Mouse (Mus musculus) 416B (cell line): ENCODE measurements around the gene Olfml2b.

Experiments
- DNase-seq: peaks from one replicate; pipeline ENCODE4 v3.0.0; 2011; ENCODE audit warnings: low read depth

Olfml2b gene

DNA sequence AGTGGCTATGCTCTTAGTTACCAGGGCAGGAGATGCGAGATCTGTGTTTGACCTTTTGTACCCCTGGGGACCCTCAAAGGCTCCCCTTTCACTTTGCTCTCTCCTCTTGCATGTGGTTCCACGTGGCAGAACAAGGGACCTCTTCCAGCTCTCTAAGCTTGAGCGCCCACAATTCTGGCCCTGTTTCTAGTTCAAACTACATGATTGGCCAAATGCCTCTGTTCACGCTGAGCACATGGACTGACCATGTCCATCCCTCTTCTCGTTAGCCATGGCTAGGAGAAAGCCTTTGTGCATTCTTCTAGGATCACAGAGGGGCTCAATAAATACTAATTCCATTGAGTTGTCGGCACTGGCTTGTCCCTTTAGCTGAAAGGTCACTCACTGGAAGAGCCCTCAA, 51.0 kb downstream of the Olfml2b start:
- DNase-seq, result no peak

DNA sequence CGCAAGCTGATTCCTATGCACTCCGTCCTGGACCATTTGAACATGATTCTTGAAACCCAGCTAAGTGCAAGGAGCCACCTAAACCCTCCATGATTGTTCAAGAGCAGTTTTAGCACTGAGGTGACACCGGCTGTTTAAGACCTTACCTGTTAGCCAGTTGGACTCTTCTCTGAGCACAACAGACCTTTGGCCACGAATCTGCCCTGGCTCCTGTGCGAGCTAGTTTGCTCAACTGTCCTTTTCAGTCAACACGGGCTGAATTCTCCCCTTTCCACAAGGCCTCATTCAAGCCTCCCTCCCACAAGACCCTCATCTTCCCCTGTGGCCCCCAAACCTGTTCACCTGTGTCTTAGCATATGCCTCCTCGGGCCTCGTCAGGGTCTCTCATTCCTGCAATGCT, 52.7 kb downstream of the Olfml2b start:
- DNase-seq, result no peak

DNA sequence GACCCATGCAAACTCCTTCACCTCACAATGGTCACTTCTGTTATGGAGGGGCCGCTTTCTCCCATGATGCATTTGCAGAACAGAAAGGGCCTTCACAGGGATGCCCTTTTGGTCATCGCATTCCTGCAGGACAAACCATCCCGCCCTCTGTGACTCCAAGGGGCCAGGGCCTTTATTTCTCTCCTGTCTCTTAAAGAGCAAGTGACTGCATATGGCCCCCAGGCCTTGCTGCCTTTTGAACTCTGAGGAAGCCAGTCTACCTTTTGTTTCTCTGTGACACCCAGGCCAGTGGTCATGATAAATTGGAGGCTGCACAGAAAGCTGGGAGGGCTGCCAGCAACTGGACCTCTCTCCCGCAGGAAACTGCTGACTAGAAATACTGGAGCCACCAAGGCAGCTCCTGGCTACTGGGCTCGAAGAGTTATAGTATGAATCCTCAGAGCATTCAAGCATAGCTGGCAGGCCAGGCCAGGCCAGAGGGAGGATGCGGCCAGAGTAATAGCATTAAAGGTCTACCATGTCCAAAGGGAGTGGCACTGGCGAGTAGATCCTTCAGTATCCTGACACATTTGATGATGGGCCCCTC, 53.5 kb downstream of the Olfml2b start:
- DNase-seq, result no peak

DNA sequence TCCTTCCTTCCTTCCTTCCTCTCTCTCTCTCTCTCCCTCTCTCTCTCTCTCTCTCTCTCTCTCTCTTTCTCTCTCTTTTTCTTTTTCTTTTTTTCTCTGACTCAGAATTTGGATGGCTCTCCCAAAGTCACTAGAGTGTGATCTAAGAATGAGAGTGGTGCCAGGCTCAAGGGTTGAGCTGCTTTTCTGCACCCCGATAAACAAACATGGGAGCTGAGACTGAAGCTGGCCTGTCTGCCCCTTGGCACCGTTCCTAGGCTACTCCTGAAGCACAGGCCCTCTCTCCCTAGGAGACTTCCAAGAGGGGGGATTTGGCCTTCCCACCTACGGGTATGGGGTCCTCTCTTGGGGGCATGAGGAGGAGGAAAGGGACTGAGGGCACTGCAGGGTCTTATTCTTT, 54.4 kb downstream of the Olfml2b start:
- no peak for DNase-seq

DNA sequence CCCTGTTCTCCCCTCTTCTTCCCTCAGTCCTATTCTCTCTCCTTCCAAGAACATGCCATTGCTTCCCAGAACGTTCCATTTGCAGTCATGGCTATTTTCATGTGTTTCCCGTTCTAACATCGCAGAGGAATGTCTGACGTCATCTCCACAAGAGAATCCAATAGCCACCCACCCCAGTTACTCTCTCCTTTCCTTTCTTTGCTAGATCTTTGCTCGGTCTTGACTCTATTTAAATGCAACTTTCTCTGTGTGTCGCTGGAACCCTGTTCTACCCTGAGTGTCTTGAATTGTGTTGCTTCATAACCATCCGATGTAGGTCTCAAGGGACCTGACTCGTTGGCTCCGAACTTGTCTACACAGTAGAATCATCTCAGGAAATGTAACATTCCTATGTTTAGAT, 55.2 kb downstream of the Olfml2b start:
- DNase-seq, result no peak

DNA sequence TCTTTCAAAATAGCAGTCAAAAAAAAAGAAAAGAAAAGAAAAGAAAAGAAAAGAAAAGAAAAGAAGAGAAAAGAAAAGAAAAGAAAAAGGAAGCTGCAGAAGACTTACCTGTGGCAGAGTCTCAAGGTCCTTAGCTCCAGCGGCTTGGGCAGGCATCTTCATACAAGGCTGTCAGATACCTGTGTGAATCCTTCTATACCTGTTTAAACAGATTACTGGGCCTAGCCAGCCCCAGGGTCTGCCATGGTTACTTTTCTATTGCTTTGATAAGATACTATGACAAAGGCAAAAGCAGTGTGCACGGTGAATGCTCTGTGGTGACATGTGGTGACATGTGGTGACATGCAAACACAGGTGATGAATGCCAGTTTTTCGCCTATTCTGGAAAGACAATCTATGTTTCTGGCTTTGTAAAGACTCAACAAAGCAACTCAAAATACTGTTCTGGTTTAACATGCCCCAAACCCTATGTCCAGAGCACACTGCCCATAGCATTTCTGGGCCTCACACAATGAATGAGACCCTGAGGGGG, 56.2 kb downstream of the Olfml2b start:
- DNase-seq, result no peak

DNA sequence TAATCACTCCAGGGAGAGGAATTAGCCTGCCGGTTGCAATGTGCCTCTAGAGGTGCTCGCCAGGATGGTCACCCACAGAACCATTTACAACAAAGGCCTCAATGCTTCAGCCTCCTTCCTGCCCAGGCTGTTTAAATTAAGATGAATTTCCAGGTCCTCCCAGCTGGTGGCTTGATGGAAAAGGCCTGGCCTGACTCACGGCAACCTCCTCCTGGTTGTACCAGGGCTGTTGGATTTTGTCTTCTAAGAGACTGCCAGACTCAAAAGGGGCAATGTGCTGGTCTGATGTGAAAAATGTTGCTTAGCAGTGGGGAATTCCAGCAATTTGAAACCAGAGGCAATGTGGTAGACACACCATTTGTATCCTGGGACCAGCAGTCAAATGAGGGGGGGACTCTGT, 56.8 kb downstream of the Olfml2b start:
- no peak for DNase-seq

DNA sequence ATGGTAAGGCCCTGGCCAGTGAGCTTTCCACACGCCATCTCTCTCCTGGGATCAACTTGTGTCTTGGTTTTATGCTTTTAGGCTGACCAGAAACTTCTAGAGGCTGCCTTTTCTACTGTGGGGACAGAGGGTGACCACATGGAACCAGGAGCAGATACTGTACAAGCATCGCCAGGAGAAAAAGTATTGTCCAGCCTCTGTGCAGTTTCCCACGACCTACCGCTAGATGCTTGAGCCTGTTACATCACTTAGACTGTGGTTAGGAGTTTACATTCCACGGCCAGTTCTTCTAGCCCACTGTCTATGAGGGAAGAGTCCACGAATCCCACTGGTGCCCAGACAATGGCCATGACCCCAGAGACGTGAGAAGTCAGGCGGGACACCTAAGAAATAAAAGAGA, 57.2 kb downstream of the Olfml2b start:
- no peak for DNase-seq

DNA sequence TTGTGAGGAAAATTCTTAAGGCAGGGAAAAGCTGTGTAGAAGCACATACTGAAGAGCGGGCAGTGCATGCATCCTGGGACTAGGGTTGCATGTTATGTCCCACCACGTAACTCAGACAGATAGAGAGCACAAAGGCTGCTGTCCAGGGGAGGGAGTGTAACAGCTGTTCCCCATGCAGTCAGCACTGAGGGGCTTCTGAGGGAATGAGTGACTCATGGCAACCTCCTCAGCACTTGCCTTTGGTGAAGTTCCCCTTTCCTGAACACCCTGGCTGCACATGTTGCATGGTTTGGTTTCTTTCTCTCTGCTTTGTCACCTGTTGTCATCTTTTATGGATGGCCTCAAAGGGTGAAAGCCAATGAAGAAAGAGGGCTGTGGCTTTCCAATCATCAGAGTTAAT, 57.9 kb downstream of the Olfml2b start:
- DNase-seq, result peak; percentile 79

DNA sequence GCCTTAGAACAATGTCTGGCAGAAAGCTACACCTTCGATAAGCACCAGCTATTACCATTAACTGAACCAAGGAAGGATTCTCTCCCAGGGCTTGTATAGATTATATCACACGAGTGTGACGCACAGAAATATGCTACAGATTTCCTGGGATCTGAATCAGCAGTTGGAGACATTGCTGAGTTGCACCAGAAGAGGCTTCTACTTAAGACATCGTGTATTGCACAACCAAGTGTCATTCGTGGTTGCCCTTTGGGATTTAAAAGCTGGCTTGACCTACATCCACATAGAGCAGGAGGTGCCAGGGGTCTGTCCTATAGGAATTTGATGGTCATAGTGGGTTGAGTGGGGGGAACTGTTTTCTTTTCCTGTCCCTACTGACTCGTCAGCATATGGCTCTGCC, 58.6 kb downstream of the Olfml2b start:
- DNase-seq, result peak; percentile 65

DNA sequence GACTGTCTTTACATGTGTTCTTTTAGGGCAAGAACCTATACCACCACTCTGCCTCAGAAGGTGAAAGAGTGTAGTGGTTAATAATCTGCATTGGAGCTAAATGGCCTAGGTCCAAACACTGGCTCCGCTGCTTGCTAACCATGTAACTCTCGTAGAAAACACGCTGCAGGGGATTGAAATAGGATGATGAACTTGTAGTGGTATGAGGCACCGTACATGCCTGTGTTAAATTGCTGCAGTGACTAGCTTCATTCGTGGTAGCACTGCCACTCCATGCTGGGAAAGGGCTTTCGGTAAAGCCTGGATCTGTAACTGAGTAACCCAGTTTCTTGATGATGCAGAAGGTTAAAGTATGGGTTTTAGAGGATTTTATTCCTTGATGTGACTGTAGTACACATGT, 59.8 kb downstream of the Olfml2b start:
- DNase-seq, result no peak

DNA sequence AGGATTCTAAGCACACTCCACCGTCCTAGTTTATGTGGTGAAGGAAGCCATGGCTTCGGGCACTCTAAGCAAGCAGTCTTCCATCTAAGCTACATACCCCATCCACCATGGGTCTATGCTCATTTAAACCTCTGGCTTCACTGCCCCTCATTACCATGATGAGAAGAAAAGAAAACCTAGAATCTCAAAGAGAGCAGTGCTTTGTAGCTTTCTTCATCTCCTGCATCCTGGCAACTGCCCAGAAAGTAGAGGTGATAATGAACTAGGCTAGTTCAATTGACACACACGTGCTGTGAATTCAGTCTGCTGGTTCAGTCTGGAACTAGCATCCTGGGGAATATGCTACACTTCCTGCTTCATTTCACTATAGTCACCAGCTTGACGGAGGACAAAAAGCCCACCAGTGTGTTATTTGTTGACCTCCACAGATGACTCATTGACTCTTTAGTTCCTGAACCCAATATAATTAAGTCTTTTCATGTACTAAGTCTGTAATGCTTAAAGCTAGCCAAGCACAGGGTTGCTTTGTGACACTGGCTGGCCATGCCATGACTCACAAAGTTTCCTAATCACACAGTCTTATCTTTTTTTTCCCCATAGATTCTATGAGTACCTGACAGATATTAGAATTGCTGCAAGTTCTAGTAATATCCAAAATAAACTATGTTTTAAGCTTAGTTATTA, 60.7 kb downstream of the Olfml2b start:
- peak; percentile 81 for DNase-seq

DNA sequence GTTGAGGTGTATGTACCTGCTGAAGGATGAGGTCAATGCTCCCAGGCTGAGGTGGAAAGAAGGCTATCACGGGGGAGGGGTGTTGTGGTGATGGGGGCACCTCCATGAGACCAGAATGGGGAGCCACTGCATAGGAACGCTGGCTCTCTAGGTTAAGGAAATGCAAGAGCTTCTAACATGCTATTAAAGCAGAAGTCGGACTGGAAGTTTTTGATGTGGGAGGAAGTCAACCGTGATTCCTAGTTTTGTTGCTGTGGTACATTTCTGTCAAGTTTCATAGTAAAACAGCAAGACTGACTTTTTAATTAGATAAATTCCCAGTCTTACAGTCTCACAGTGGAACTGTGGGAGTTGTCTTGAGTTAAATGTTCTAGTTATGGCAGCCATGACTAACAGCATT, 61.7 kb downstream of the Olfml2b start:
- DNase-seq, result no peak

DNA sequence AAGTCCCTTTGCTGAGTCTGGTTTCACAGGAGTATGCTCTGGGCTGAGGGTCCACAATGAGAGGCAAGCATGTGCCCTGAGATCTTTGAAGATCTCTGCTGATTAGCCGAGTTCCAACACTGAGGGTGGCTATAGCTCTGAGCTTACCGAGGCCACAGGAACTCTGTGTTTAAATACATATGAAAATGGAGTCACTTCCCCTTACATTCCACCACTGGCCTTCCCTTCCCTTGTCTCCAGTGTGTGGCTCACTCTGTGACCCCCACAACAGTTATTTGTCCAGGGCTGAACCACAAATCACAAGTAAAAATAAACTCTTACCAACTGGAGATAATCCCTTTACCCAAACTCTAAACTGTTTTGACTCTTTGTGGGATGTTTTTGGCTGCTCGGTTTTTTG, 64.7 kb downstream of the Olfml2b start:
- no peak for DNase-seq

DNA sequence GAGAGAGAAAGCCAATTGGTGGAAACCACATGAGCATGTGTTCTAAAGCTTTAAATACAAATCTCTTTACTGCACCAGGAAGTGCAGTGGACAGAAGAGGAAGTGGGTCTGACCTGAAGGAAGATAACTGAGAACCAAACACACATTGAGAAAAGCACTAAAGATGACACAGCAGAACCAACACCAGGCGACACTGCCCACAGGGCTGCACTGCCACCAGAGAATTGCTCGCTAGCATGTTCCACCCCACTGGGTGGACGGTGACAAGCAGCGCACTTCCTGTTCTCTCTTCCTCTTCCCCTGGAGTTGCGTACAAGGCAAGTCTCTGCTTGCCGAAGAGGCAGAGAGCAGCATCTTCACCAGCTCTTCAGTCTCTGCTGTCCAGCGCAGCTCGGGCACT, 65.1 kb downstream of the Olfml2b start:
- peak; percentile 90 for DNase-seq

DNA sequence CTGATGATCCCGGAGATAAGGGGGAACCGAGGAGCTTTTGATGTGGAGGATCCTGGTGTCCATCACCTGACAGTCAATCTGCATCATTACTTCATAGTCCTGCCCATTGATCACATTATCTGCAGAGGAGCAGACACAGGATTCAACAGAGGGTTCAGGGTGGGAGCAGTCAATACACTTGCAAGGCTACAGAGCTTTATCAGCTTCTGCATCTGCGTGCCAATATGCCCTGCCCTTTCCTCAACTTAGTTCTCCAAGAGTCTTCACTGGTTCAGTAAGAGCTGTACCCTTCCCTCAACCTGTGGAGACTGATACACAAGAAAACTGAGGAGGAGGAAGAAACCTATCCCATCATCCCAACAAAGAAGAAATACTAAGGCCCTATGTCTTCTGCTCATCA, 65.6 kb downstream of the Olfml2b start:
- no peak for DNase-seq

DNA sequence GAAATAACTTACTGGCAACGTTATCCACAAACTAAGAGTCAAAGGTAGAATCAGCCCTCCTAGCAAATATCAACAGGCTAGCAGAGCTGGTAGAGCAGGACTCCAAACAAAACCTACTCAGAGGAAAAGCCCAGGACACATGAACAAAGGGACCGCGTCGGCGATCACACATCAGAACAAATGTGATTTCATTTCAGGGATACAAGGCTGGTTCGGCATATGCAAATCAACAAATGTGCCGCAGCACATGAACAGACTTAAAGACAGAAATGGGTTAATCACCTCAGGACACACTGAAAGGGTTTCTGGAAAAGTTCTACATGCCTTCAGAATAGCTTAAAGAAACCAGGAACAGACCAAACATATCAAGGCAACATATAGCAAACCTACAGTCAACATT, 67.4 kb downstream of the Olfml2b start:
- no peak for DNase-seq

DNA sequence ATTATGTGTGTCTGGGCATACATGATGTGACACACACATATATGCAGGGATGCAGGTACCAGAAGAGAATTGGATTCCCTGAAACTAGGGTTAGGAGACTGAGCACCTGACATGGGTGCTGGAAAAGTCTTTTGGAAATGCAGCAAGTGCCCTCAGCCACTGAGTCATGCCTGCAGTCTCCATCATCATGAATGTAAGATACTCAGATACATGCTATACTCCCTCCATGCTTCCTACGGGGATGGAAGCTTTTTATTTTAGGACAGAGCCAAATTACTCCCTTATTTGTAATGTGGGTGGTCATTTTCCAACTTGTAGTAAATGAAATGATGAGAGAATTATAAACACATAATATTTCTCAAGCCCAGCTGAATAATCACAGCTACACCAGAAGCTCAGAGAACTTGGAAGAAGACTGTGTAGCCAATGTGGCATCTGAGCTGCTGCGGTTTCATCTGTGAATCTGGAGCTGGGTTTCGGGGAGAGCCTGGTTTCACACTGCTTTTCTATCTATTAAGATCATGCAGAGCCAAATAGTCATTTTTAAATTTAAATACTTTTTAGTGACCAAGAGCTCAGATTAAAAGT, 73.0 kb downstream of the Olfml2b start:
- no peak for DNase-seq

DNA sequence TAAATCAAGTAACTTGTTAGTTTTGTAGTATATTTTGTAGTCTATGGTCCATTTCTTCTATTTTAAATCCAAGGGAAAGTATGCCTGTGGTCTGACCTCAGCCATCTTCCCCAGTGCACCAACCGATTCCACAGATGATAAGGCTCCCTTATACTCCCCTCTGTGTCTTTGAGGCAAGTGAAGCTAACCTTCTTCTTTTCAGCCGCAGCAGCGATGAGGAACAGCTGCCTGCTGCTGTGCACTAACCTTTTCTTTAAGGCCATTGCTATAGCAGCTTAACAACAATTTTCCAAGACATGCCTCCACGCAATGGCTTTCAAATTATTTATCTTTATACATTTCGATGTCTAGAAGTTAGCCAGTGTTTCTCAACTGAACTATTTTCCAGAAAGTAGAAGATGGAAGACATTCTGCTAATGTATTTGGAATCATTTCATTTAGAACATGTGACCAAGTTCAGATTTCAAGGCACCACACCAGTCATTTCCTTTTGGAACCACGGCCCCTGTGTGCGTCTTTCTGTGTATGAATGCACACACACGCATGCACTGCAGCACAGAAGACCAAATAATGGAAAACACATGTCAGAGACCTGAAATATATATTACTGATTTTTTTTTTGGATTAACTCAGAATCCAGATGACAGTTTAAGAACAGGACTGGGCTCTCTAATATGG, 73.9 kb downstream of the Olfml2b start:
- DNase-seq, result peak; percentile 26

DNA sequence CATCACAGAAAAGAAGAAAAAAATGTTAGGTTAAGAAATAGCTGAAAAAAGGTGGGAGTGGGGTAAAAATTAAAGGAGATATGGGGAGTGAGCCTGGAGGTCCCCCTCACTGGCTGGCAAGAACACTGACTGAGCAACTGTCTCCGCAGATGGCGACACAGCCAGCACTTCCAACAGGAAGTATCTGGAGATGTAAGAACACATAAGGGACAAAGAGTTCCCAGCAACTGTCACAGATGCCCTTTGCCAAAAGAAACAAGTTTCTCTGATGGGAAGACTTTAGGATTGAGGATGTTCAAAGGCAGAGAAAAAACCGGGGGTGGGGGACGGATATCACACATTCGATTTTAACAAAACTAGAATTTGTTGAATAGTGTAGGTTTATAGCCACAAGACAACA, 77.2 kb downstream of the Olfml2b start:
- DNase-seq, result peak; percentile 12

DNA sequence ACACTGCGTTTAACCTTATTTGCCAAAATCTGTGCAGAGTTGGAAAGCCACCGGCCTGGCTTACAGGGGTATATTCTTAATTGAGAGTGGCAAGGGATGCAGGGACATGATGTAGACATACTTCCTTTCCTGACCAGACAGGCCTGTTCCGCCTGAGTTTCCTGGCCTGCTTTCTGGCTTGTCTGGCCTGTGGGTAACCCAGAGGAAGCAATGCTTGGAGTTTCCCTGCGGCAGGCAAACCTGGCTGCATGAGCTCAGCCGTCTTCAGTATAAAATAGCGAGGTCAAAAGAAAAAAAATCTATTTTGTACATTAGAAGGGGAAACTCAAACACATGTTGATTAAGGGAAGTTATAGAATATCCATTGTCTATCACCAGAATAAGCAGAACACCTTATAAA, 84.2 kb downstream of the Olfml2b start:
- peak; percentile 18 for DNase-seq

DNA sequence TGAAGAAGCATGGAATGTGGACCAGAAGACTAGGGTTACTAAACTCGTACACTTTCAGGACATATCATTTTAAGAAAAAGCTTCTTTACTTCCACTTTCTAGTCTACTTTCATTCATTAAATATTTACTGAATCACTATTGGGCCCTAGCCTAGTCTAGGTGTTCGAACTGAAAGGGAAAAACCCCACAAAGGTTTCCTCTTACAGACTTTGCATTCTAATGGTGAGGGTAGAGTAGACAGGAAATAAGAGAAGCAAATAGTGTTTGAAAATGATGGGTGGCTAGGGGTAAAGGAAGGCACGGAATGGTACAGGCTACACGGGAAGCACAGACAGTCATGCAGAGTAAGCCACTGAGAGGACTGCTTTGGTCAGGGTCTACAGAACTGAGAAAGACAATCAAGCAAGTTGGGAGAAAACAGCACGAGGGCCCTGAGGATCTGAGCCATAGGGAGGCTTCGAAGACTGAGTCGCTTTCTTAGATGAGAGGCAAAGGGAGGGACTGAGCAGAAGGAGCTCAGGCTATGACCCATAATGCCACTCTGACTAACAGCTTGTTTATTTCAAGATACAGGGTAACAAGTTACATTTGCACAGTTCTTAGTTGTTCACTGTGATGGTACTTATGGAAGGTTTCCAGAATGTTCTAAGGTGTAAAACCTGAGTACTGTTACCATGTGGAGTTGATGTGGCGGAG, 85.1 kb downstream of the Olfml2b start:
- no peak for DNase-seq
